Mouse (Mus musculus): Measurements from ENCODE around the gene Rgs12. TPM values are rescaled to one million over a fixed set of nuclear protein-coding genes. Genes with fewer than 3 reads are reported as not detected.
A peak's percentile ranks its signal among the peaks of the same experiment; 100 is the strongest.

Rgs12 gene
- polyA plus RNA-seq, 1 experiment from 2014 or later: 36.4 TPM

- Histone ChIP-seq H3K9ac (no peak overlapping the region), H3K9me3 (no peaks in the 10 kb centered on the region), H3K27me3 (peaks cover 7% of the 10 kb centered on the region; the same call in 1 of the 2 replicates), H3K4me1 (peaks cover 26% of the 10 kb centered on the region), H3K27ac (peak overlapping the region; percentile 62), H3K36me3 (peaks cover 9% of the 10 kb centered on the region; the same call in 1 of the 2 replicates), H3K4me3 (no peak overlapping the region), H3K4me2 (no peak overlapping the region)
- no peak for ATAC-seq (ENCODE audit: insufficient number of reproducible peaks, low FRiP score, low TSS enrichment, low read depth)
- WGBS: 43% methylated on average over 3 of the region's 3 CpGs
Observed at GRCm38 (mm10) chr5:34998754-34999153, 49.5 kb downstream of the Rgs12 start.

GRCm38 (mm10) chr5:34999281-34999680 lies 50.0 kb downstream of the Rgs12 start:
- H3K4me2 ChIP-seq: no peak overlapping the region
- no peaks in the 10 kb centered on the region for H3K9me3 ChIP-seq
- H3K27me3 ChIP-seq: peaks cover 7% of the 10 kb centered on the region; the same call in 1 of the 2 replicates
- no peak overlapping the region for H3K4me3 ChIP-seq
- ATAC-seq (ENCODE audit: insufficient number of reproducible peaks, low FRiP score, low TSS enrichment, low read depth): no peak
- 69% methylated on average over 6 of the region's 6 CpGs for WGBS
- no peak overlapping the region for H3K9ac ChIP-seq
- H3K36me3 ChIP-seq: peaks cover 9% of the 10 kb centered on the region; the same call in 1 of the 2 replicates
- peak overlapping the region; percentile 64 for H3K27ac ChIP-seq
- H3K4me1 ChIP-seq: peaks cover 30% of the 10 kb centered on the region

- H3K9ac ChIP-seq: no peak overlapping the region
- H3K27ac ChIP-seq: 0 out of 2 replicates have a peak overlapping the region, but pooled peaks have one; percentile 64
- H3K4me1 ChIP-seq: peaks cover 37% of the 10 kb centered on the region
- H3K9me3 ChIP-seq: no peaks in the 10 kb centered on the region
- H3K4me2 ChIP-seq: no peak overlapping the region
- peaks cover 7% of the 10 kb centered on the region; the same call in 1 of the 2 replicates for H3K27me3 ChIP-seq
- no peak overlapping the region for H3K4me3 ChIP-seq
- no peak for ATAC-seq (ENCODE audit: insufficient number of reproducible peaks, low FRiP score, low TSS enrichment, low read depth)
- peaks cover 5% of the 10 kb centered on the region; the same call in 1 of the 2 replicates for H3K36me3 ChIP-seq
Observed at GRCm38 (mm10) chr5:35000323-35000722, 51.1 kb downstream of the Rgs12 start.

- Histone ChIP-seq H3K27me3 (peaks cover 7% of the 10 kb centered on the region; the same call in 1 of the 2 replicates), H3K36me3 (peaks cover 5% of the 10 kb centered on the region; the same call in 1 of the 2 replicates), H3K4me2 (no peak overlapping the region), H3K4me3 (no peak overlapping the region), H3K4me1 (peaks cover 37% of the 10 kb centered on the region), H3K27ac (no peak overlapping the region), H3K9me3 (no peaks in the 10 kb centered on the region), H3K9ac (no peak overlapping the region)
- WGBS: 71% methylated on average over 3 of the region's 3 CpGs
- no peak for ATAC-seq (ENCODE audit: insufficient number of reproducible peaks, low FRiP score, low TSS enrichment, low read depth)
Observed at GRCm38 (mm10) chr5:35001144-35001543, 51.9 kb downstream of the Rgs12 start.

- WGBS: 30% methylated on average over 7 of the region's 7 CpGs
- peaks cover 5% of the 10 kb centered on the region; the same call in 1 of the 2 replicates for H3K36me3 ChIP-seq
- peaks cover 33% of the 10 kb centered on the region for H3K4me1 ChIP-seq
- H3K4me3 ChIP-seq: no peak overlapping the region
- peaks cover 7% of the 10 kb centered on the region; the same call in 1 of the 2 replicates for H3K27me3 ChIP-seq
- no peak overlapping the region for H3K9ac ChIP-seq
- H3K4me2 ChIP-seq: no peak overlapping the region
- peak overlapping the region; percentile 51; the same call in 1 of the 2 replicates for H3K27ac ChIP-seq
- peak; percentile 53; the same call in 1 of the 2 replicates for ATAC-seq (ENCODE audit: insufficient number of reproducible peaks, low FRiP score, low TSS enrichment, low read depth)
- H3K9me3 ChIP-seq: no peaks in the 10 kb centered on the region
Observed at GRCm38 (mm10) chr5:35003611-35004162, 54.4 kb downstream of the Rgs12 start.

GRCm38 (mm10) chr5:35004769-35005168 lies 55.5 kb downstream of the Rgs12 start:
- H3K9me3 ChIP-seq: no peaks in the 10 kb centered on the region
- WGBS: 75% methylated on average over 2 of the region's 2 CpGs
- H3K9ac ChIP-seq: no peak overlapping the region
- no peak overlapping the region for H3K27ac ChIP-seq
- no peak overlapping the region for H3K4me2 ChIP-seq
- ATAC-seq (ENCODE audit: insufficient number of reproducible peaks, low FRiP score, low TSS enrichment, low read depth): no peak
- H3K36me3 ChIP-seq: peaks cover 5% of the 10 kb centered on the region; the same call in 1 of the 2 replicates
- H3K27me3 ChIP-seq: peaks cover 7% of the 10 kb centered on the region; the same call in 1 of the 2 replicates
- H3K4me1 ChIP-seq: peaks cover 33% of the 10 kb centered on the region
- H3K4me3 ChIP-seq: no peak overlapping the region

GRCm38 (mm10) chr5:35005659-35006058 lies 56.4 kb downstream of the Rgs12 start:
- H3K9me3 ChIP-seq: no peaks in the 10 kb centered on the region
- H3K27ac ChIP-seq: no peak overlapping the region
- no peak overlapping the region for H3K9ac ChIP-seq
- no peak overlapping the region for H3K4me3 ChIP-seq
- H3K4me2 ChIP-seq: no peak overlapping the region
- H3K4me1 ChIP-seq: peaks cover 31% of the 10 kb centered on the region
- 87% methylated on average over 3 of the region's 3 CpGs for WGBS
- peaks cover 7% of the 10 kb centered on the region; the same call in 1 of the 2 replicates for H3K27me3 ChIP-seq
- ATAC-seq (ENCODE audit: insufficient number of reproducible peaks, low FRiP score, low TSS enrichment, low read depth): no peak
- peaks cover 5% of the 10 kb centered on the region; the same call in 1 of the 2 replicates for H3K36me3 ChIP-seq

- Histone ChIP-seq H3K36me3 (peaks cover 4% of the 10 kb centered on the region; the same call in 1 of the 2 replicates), H3K4me2 (no peak overlapping the region), H3K4me1 (peaks cover 26% of the 10 kb centered on the region), H3K9me3 (no peaks in the 10 kb centered on the region), H3K4me3 (no peak overlapping the region), H3K27me3 (peaks cover 5% of the 10 kb centered on the region; the same call in 1 of the 2 replicates), H3K27ac (no peak overlapping the region), H3K9ac (no peak overlapping the region)
- 68% methylated on average over 2 of the region's 2 CpGs for WGBS
- no peak for ATAC-seq (ENCODE audit: insufficient number of reproducible peaks, low FRiP score, low TSS enrichment, low read depth)
Observed at GRCm38 (mm10) chr5:35006599-35006998, 57.4 kb downstream of the Rgs12 start.

- Histone ChIP-seq H3K27ac (no peak overlapping the region), H3K4me1 (peaks cover 12% of the 10 kb centered on the region), H3K9me3 (no peaks in the 10 kb centered on the region), H3K36me3 (peaks cover 10% of the 10 kb centered on the region; the same call in 1 of the 2 replicates), H3K4me3 (no peak overlapping the region), H3K9ac (no peak overlapping the region), H3K27me3 (no peaks in the 10 kb centered on the region), H3K4me2 (no peak overlapping the region)
- WGBS: 95% methylated on average over 4 of the region's 4 CpGs
- ATAC-seq (ENCODE audit: insufficient number of reproducible peaks, low FRiP score, low TSS enrichment, low read depth): no peak
Observed at GRCm38 (mm10) chr5:35009163-35009562, 59.9 kb downstream of the Rgs12 start.

GRCm38 (mm10) chr5:35010656-35011055 lies 61.4 kb downstream of the Rgs12 start:
- Histone ChIP-seq H3K27ac (no peak overlapping the region), H3K36me3 (peaks cover 12% of the 10 kb centered on the region), H3K4me1 (peaks cover 10% of the 10 kb centered on the region; the same call in 1 of the 2 replicates), H3K9ac (no peak overlapping the region), H3K4me3 (no peak overlapping the region), H3K27me3 (no peaks in the 10 kb centered on the region), H3K9me3 (no peaks in the 10 kb centered on the region), H3K4me2 (no peak overlapping the region)
- ATAC-seq (ENCODE audit: insufficient number of reproducible peaks, low FRiP score, low TSS enrichment, low read depth): no peak
- 71% methylated on average over 5 of the region's 5 CpGs for WGBS

GRCm38 (mm10) chr5:35011156-35011923 lies 62.1 kb downstream of the Rgs12 start:
- Histone ChIP-seq H3K27me3 (no peaks in the 10 kb centered on the region), H3K4me2 (no peak overlapping the region), H3K27ac (no peak overlapping the region), H3K9me3 (no peaks in the 10 kb centered on the region), H3K4me1 (peaks cover 10% of the 10 kb centered on the region; the same call in 1 of the 2 replicates), H3K4me3 (no peak overlapping the region), H3K36me3 (peaks cover 14% of the 10 kb centered on the region), H3K9ac (no peak overlapping the region)
- 92% methylated on average over 6 of the region's 6 CpGs for WGBS
- no peak for ATAC-seq (ENCODE audit: insufficient number of reproducible peaks, low FRiP score, low TSS enrichment, low read depth)

GRCm38 (mm10) chr5:35014036-35014435 lies 64.8 kb downstream of the Rgs12 start:
- H3K4me2 ChIP-seq: no peak overlapping the region
- H3K9me3 ChIP-seq: no peaks in the 10 kb centered on the region
- peaks cover 20% of the 10 kb centered on the region for H3K36me3 ChIP-seq
- H3K27me3 ChIP-seq: no peaks in the 10 kb centered on the region
- ATAC-seq (ENCODE audit: insufficient number of reproducible peaks, low FRiP score, low TSS enrichment, low read depth): no peak
- H3K9ac ChIP-seq: no peak overlapping the region
- H3K27ac ChIP-seq: no peak overlapping the region
- 74% methylated on average over 6 of the region's 6 CpGs for whole genome bisulfite sequencing
- peaks cover 17% of the 10 kb centered on the region for H3K4me1 ChIP-seq
- H3K4me3 ChIP-seq: no peak overlapping the region

Data from limb, embryonic 15.5 days (tissue).